Mouse (Mus musculus) liver, postnatal 0 days (tissue): ENCODE data around the gene Olfr804. TPM values are rescaled to one million over a fixed set of nuclear protein-coding genes. Genes with fewer than 3 reads are reported as not detected.

Source experiments
- ATAC-seq: fragments of 200-750 bp; cut with Nextera tagmentation; 2 replicates; pipeline ENCODE4 v1.8.0; 2017; ENCODE audit warnings: mild to moderate bottlenecking, moderate library complexity
- DNase-seq: peaks from one replicate; pipeline ENCODE4 v3.0.0-alpha.2; 2016
- H3K27ac ChIP-seq: fragments of 300-500 bp; sonication (generic); 2 replicates; pipeline ENCODE4 v1.5.1; 2014; ENCODE audit warnings: antibody characterized with exemption, moderate library complexity, mild to moderate bottlenecking, low read depth
- H3K27me3 ChIP-seq: fragments of 300-500 bp; sonication (generic); 2 replicates; pipeline ENCODE4 v1.6.1; 2014; ENCODE audit warnings: low read length, control low read depth, mixed read lengths; ENCODE audit not compliant: insufficient read depth
- H3K36me3 ChIP-seq: fragments of 300-500 bp; sonication (generic); replicated peaks from 2 replicates; pipeline ENCODE4 v1.6.1; 2014; ENCODE audit warnings: mild to moderate bottlenecking, control low read depth, low read length, moderate library complexity, mixed read lengths; ENCODE audit not compliant: insufficient read depth
- H3K4me1 ChIP-seq: fragments of 300-500 bp; sonication (generic); 2 replicates; pipeline ENCODE4 v1.6.1; 2014; ENCODE audit warnings: antibody characterized with exemption, mild to moderate bottlenecking, control low read depth; ENCODE audit not compliant: insufficient read depth
- H3K4me2 ChIP-seq: fragments of 300-500 bp; sonication (generic); 2 replicates; pipeline ENCODE4 v1.6.1; 2014; ENCODE audit warnings: low read depth, mild to moderate bottlenecking, low read length, moderate library complexity, mixed read lengths
- H3K4me3 ChIP-seq: fragments of 300-500 bp; sonication (generic); 2 replicates; pipeline ENCODE4 v1.5.1; 2014; ENCODE audit warnings: low read depth, low read length
- H3K9ac ChIP-seq: fragments of 300-500 bp; sonication (generic); replicated peaks from 2 replicates; pipeline ENCODE4 v1.6.1; 2014; ENCODE audit warnings: mild to moderate bottlenecking, moderate library complexity
- H3K9me3 ChIP-seq: fragments of 300-500 bp; sonication (generic); 2 replicates; pipeline ENCODE4 v1.6.1; 2016; ENCODE audit warnings: mild to moderate bottlenecking, control low read depth, low read length, mixed read lengths
- CTCF ChIP-seq: sonication (generic); IDR thresholded peaks from 2 replicates; pipeline ENCODE4 v1.5.1; 2016; ENCODE audit warnings: antibody characterized with exemption, low read depth
- EP300 ChIP-seq: IDR thresholded peaks from 2 replicates; pipeline ENCODE4 v1.6.1; 2016; ENCODE audit warnings: antibody characterized with exemption, low read depth, mild to moderate bottlenecking
- WGBS: fragments of 180-500 bp; shearing (Covaris S2); extraction: QIAGEN DNeasy Blood & Tissue Kit; methylation state at CpG from one replicate; pipeline ENCODE4 v1.1.7; 2014; ENCODE audit not compliant: insufficient replicate concordance; 5-methylcytosine and 5-hydroxymethylcytosine counted together
- polyA plus RNA-seq: library from polyadenylated mRNA; unstranded; fragments of >200 nt; fragmentation: Nextera tagmentation; extraction: Ambion mirVana; gene quantifications from 2 replicates; pipeline ENCODE4 v1.2.1, GENCODE M21; 2015

Olfr804 gene
- polyA plus RNA-seq = not detected in 2 replicates

DNA sequence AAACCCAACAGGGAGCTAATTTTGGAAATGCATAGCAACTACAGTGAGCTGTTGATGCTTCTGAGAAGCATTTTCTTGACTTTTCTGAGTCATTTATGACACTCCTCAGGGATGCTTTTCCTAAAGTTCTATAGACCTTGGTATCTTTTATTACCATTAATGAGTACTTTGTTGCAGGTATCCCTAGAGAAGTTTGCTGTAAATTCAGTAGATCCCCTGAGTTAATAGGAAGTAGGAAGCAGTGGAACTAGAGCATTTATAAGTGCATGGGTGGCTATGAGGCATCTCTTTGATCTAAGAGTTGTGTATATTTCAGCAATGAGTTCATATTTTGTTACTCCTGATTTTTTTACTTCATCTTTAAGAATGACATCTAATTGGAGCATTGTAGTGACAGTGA is at the start of gene Olfr804:
Gene Olfr804 (plus strand): TSS at position 301 of the 400 bp plus-strand sequence.
- DNase-seq = no peak
- no peak for TF ChIP-seq EP300
- TF ChIP-seq CTCF = no peak
- Histone ChIP-seq H3K9ac (no peak within 1 kb of the TSS), H3K27ac (no peak within 1 kb of the TSS), H3K27me3 (no peaks in the 10 kb centered on the region), H3K4me2 (no peak within 1 kb of the TSS), H3K4me1 (no peaks in the 10 kb centered on the region), H3K9me3 (no peaks in the 10 kb centered on the region), H3K4me3 (no peak within 1 kb of the TSS), H3K36me3 (no peaks in the 10 kb centered on the region)
- ATAC-seq = no peak

DNA sequence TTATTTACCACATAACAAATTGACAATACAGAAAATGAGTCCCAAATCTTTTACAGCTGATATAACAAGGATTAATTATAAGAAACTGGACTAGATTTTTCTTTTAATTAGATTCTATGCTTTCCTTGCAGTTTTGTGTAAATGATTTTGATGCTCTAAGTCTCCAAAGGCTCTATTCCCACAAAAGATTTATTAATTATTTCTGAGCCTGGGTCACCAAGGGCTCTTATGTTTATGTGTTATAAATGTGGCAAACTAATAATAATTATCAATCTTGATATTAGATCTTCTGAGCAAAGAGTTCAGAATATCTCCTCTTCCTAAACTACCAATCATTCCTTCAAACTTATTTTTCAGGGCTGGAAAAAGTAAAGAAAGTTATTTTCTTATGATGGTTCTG is 45.6 kb upstream of the Olfr804 start, which contains the start of gene Olfr800:
Gene Olfr800 (plus strand): TSS at position 301 of the 400 bp plus-strand sequence.
- H3K4me2 ChIP-seq = no peak within 1 kb of the TSS
- ATAC-seq = no peak
- no peak within 1 kb of the TSS for H3K4me3 ChIP-seq
- H3K36me3 ChIP-seq = no peaks in the 10 kb centered on the region
- TF ChIP-seq EP300 (no peak), CTCF (no peak)
- DNase-seq = no peak
- H3K9me3 ChIP-seq = no peaks in the 10 kb centered on the region
- no peak within 1 kb of the TSS for H3K9ac ChIP-seq
- no peak within 1 kb of the TSS for H3K27ac ChIP-seq
- H3K4me1 ChIP-seq = no peaks in the 10 kb centered on the region
- no peaks in the 10 kb centered on the region for H3K27me3 ChIP-seq

- Histone ChIP-seq H3K36me3 (no peaks in the 10 kb centered on the region), H3K9ac (no peak within 1 kb of the TSS), H3K9me3 (no peaks in the 10 kb centered on the region), H3K4me3 (no peak within 1 kb of the TSS), H3K4me1 (no peaks in the 10 kb centered on the region), H3K4me2 (no peak within 1 kb of the TSS), H3K27me3 (no peaks in the 10 kb centered on the region), H3K27ac (no peak within 1 kb of the TSS)
- ATAC-seq = no peak
- TF ChIP-seq EP300 (no peak), CTCF (no peak)
- 56% methylated on average over 1 of the region's 1 CpGs for WGBS
- no peak for DNase-seq
These were observed 29.2 kb upstream of the Olfr804 start, which contains the start of gene Olfr801 for GRCm38 (mm10) chr10:129673765-129674164. TSS of gene Olfr801 (minus strand) at chr10:129673865.

DNA sequence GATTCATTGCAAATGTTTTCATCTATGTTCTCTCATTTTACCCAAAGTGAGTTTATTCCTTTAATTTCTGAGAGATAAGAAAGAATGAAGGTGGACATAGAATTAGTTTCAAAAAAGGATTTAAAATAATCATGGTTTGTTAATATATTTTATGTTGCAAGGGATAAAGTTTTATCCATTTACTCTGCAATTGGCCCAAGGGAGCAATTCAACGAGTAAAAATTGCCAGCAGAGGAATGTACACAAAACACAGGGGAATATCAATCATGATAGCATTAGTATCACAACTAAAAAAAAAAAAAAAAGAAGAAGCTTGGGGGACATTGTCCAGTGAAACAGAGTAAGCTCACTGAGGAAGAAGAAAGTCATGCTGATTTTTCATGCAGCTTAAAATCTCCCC is 14.9 kb upstream of the Olfr804 start, which contains the start of gene Olfr802:
Gene Olfr802 (minus strand): TSS at position 101 of the 400 bp plus-strand sequence.
- TF ChIP-seq CTCF = no peak
- TF ChIP-seq EP300 = no peak
- no peaks in the 10 kb centered on the region for H3K36me3 ChIP-seq
- H3K9ac ChIP-seq = no peak within 1 kb of the TSS
- DNase-seq = no peak
- WGBS = 54% methylated on average over 1 of the region's 1 CpGs
- no peaks in the 10 kb centered on the region for H3K9me3 ChIP-seq
- H3K27me3 ChIP-seq = no peaks in the 10 kb centered on the region
- H3K4me1 ChIP-seq = no peaks in the 10 kb centered on the region
- H3K4me3 ChIP-seq = no peak within 1 kb of the TSS
- no peak for ATAC-seq
- no peak within 1 kb of the TSS for H3K4me2 ChIP-seq
- no peak within 1 kb of the TSS for H3K27ac ChIP-seq

DNA sequence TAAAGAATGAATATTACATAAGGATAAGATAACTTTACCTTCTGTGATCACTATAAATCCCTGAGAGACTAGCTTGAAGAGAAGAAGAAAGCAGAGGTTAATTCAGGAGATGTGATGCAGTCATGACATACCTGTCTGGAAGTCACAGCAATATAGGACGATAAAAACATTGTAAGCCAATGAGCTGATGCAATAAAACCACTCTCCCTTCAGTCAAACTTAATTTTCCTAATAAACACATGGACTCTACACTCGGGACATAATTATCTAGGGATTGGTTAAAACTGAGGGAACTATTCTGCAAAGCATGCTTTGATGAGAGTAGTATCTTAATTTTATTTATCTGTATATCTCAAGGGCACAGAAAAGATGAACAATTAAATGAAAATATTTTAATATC is 8.8 kb upstream of the Olfr804 start, which contains the start of gene Olfr803:
Gene Olfr803 (minus strand): TSS at position 101 of the 400 bp plus-strand sequence.
- Histone ChIP-seq H3K36me3 (no peaks in the 10 kb centered on the region), H3K4me2 (no peak within 1 kb of the TSS), H3K9me3 (no peaks in the 10 kb centered on the region), H3K27me3 (no peaks in the 10 kb centered on the region), H3K27ac (no peak within 1 kb of the TSS), H3K4me3 (no peak within 1 kb of the TSS), H3K4me1 (no peaks in the 10 kb centered on the region), H3K9ac (no peak within 1 kb of the TSS)
- no peak for TF ChIP-seq CTCF
- no peak for TF ChIP-seq EP300
- DNase-seq = no peak
- WGBS = 76% methylated on average over 2 of the region's 2 CpGs
- ATAC-seq = no peak

GRCm38 (mm10) chr10:129729275-129729674 is 26.3 kb downstream of the Olfr804 start, which contains the start of gene Olfr805:
TSS of gene Olfr805 (minus strand) at chr10:129729375.
- no peak for ATAC-seq
- H3K27ac ChIP-seq = no peak within 1 kb of the TSS
- no peak for DNase-seq
- no peaks in the 10 kb centered on the region for H3K4me1 ChIP-seq
- 85% methylated on average over 2 of the region's 2 CpGs for WGBS
- no peak within 1 kb of the TSS for H3K9ac ChIP-seq
- H3K4me2 ChIP-seq = no peak within 1 kb of the TSS
- TF ChIP-seq CTCF = no peak
- no peak for TF ChIP-seq EP300
- no peaks in the 10 kb centered on the region for H3K36me3 ChIP-seq
- H3K4me3 ChIP-seq = no peak within 1 kb of the TSS
- no peaks in the 10 kb centered on the region for H3K9me3 ChIP-seq
- no peaks in the 10 kb centered on the region for H3K27me3 ChIP-seq

- no peaks in the 10 kb centered on the region for H3K9me3 ChIP-seq
- DNase-seq (no peak), ATAC-seq (no peak)
- H3K4me1 ChIP-seq = no peaks in the 10 kb centered on the region
- H3K4me3 ChIP-seq = no peak within 1 kb of the TSS
- H3K36me3 ChIP-seq = no peaks in the 10 kb centered on the region
- no peak within 1 kb of the TSS for H3K27ac ChIP-seq
- no peak within 1 kb of the TSS for H3K4me2 ChIP-seq
- no peak for TF ChIP-seq EP300
- no peak for TF ChIP-seq CTCF
- H3K9ac ChIP-seq = no peak within 1 kb of the TSS
- H3K27me3 ChIP-seq = no peaks in the 10 kb centered on the region
These were observed 38.8 kb downstream of the Olfr804 start, which contains the start of gene Olfr806 for GRCm38 (mm10) chr10:129741821-129742220. TSS of gene Olfr806 (minus strand) at chr10:129741921.
